Mouse (Mus musculus) brain, embryonic 14.5 days (tissue): ENCODE results near the gene Pycard.

Experiments
- CTCF ChIP-seq: fragments of 200-500 bp; IDR thresholded peaks from 2 replicates; pipeline ENCODE4 v1.5.1; 2012; ENCODE audit warnings: inconsistent platforms, mild to moderate bottlenecking, moderate library complexity, borderline replicate concordance; ENCODE audit not compliant: insufficient read depth, insufficient read length; ENCODE audit errors: extremely low read depth
- POLR2A ChIP-seq: fragments of 200-500 bp; IDR thresholded peaks from 2 replicates; pipeline ENCODE4 v1.6.1; 2012; ENCODE audit warnings: mild to moderate bottlenecking, inconsistent platforms, borderline replicate concordance; ENCODE audit not compliant: poor library complexity, insufficient read depth, insufficient read length, severe bottlenecking; ENCODE audit errors: extremely low read depth

DNA sequence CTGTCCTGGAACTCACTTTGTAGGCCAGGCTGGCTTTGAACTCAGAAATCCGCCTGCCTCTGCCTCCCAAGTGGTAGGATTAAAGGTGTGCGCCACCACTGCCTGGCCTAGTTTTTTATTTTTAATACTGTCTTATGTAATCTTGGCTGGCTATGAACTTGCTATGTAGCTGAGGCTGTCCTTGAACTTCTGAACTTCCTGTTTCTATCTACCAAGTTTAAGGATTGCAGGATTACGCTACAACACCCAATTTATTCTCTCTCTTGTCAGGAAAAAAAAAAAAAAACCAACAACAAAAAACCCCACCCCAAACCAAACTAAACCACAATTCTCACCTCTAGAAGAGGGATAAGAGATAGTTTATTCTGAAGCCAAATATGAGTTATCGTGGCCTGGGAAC is 39.9 kb upstream of the Pycard start:
- TF ChIP-seq CTCF, result no peak
- no peak for TF ChIP-seq POLR2A
